Mouse (Mus musculus): ENCODE measurements around the gene Gm12166. TPM values are rescaled to one million over a fixed set of nuclear protein-coding genes. Genes with fewer than 3 reads are reported as not detected.
"Not testable (repeated sequence)": the region's sequence is repeated elsewhere in the genome, so short reads cannot be mapped to it uniquely, and the experiment has no call there.

Gm12166 gene
- polyA plus RNA-seq (2015; fragmentation: Nextera tagmentation; extraction: Ambion mirVana), result 2.8 and 6.7 TPM in 2 replicates

DNA sequence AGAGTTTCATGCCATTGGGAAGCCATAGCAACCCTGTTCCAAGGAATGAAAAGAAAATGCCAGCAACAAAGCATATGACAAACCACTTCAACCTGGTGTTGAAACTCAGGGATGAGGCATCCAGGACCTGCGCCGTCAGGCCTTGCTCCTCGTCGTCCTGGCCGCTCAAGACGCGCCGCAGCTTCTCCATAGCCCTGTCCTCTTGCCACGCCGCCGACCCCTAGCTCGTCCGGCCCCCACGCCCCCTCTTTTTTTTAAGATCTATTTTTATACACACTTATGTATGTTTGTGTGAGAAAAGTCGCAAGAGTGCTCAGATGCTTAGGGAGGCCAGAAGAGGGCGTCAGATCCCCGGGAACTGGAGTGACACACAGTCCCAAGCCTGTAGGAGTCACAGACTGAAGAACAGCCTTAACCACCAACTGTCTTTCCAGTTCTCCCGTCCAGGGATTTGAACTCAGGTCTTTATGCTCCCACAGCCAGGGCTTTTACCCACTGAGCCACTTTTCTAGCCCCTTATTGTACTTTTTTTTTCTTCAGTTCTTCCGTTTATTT is at the start of gene Gm12166:
Gm12166 (minus strand) TSS at position 217 of the 555 bp plus-strand sequence.
- H3K36me3 ChIP-seq; H3K4me2 ChIP-seq; H3K27ac ChIP-seq; H3K4me3 ChIP-seq (replicated peaks); H3K9ac ChIP-seq; ATAC-seq (replicated peaks; ENCODE audit: low FRiP score); H3K9me3 ChIP-seq (replicated peaks); H3K27me3 ChIP-seq: not testable (repeated sequence)
- H3K4me1 ChIP-seq, result peaks cover 26% of the 10 kb centered on the region
- WGBS, result 40% methylated on average over 19 of the region's 19 CpGs

DNA sequence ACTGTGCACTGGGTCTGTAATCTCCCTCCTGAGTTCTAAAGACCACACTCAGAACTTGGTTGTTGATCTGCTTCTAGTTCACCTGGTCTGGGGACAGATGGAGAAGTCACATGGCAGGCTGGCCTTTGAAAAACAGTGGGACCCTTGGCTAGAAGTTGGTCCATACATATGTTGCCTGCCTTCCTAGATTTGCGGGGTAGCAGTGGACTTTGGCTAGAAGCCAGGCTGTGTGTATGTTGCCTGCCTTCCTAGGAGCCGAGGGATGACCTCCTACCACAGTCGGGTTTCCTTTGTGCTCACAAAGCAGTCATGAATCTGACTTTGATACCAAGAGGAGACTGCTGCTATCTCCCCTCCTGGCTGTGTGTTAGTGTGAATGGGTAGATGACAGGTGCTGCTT is 44.9 kb upstream of the Gm12166 start:
- Histone ChIP-seq H3K4me1 (peaks cover 23% of the 10 kb centered on the region), H3K27ac (no peak overlapping the region), H3K27me3 (no peaks in the 10 kb centered on the region), H3K9ac (no peak overlapping the region), H3K9me3 (replicated peaks) (no peaks in the 10 kb centered on the region), H3K4me3 (replicated peaks) (no peak overlapping the region), H3K36me3 (peaks cover 51% of the 10 kb centered on the region), H3K4me2 (no peak overlapping the region)
- no peak for ATAC-seq (replicated peaks; ENCODE audit: low FRiP score)
- WGBS, result 64% methylated on average over 3 of the region's 3 CpGs

DNA sequence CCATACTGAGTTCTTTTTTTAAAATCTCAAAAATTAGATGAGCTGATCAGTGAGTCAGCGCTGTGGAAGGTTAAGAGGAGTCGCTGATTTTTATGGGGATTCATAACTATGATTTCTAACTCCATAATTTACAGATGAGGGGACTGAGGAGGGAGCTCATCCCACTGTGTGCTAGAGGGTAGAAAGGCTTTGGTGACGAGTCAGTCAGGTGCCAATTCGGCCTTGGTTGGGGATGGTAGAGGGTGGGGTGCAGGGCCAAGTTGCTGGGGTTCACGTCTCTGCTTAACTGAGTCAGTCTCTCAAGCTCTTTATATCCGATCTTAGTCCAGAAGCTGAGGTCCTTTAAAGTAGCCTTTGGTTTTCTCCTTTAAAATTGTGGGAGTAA is 44.1 kb upstream of the Gm12166 start:
- no peaks in the 10 kb centered on the region for H3K27me3 ChIP-seq
- peaks cover 45% of the 10 kb centered on the region for H3K36me3 ChIP-seq
- no peak overlapping the region for H3K4me3 ChIP-seq (replicated peaks)
- ATAC-seq (replicated peaks; ENCODE audit: low FRiP score), result no peak
- 82% methylated on average over 6 of the region's 6 CpGs for WGBS
- H3K9me3 ChIP-seq (replicated peaks), result no peaks in the 10 kb centered on the region
- H3K9ac ChIP-seq, result no peak overlapping the region
- H3K4me1 ChIP-seq, result peaks cover 28% of the 10 kb centered on the region
- H3K4me2 ChIP-seq, result no peak overlapping the region
- H3K27ac ChIP-seq, result 0 out of 2 replicates have a peak overlapping the region, but pooled peaks have one; percentile 51

DNA sequence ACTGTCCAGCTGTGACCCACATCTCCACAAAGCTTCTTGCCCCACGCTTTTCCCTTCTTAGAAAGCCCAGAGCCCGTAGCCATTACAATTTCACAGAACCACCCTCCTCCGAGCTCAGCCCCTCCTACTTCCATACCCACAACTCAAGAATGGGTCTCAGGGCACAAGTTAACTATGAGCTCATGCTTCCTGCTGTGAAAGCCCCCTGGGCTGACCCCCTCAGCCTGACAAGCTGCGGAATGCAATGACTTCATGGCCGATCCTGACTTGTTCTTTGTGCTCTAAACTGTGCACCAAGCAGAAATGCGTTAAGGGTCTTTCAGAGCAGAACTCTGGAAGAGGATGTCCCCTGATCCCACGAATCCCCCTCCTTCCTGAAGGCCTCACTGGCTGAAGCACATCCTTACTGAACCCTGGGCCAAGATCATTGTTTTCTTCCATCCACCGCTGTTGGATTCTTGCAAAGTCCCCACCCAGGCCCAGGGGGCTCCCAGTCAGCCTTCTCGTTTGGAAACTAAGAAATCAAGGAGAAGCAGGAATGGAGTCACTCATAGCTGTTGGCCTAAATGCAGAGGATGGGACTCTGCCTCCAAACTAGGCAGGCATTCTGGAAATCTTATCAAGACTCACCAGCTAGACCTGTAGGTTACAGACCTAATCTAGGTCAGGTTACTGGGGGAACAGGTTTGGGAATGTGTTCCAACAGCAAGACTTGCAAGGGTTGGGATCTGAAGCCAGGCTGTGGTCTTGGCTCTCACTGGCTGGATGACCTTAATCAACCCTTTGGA is 43.5 kb upstream of the Gm12166 start:
- no peak overlapping the region for H3K4me3 ChIP-seq (replicated peaks)
- no peaks in the 10 kb centered on the region for H3K9me3 ChIP-seq (replicated peaks)
- H3K4me1 ChIP-seq, result peaks cover 34% of the 10 kb centered on the region
- no peak overlapping the region for H3K4me2 ChIP-seq
- peaks cover 39% of the 10 kb centered on the region for H3K36me3 ChIP-seq
- 65% methylated on average over 9 of the region's 9 CpGs for WGBS
- peak overlapping the region; percentile 51 for H3K27ac ChIP-seq
- no peaks in the 10 kb centered on the region for H3K27me3 ChIP-seq
- no peak for ATAC-seq (replicated peaks; ENCODE audit: low FRiP score)
- no peak overlapping the region for H3K9ac ChIP-seq

DNA sequence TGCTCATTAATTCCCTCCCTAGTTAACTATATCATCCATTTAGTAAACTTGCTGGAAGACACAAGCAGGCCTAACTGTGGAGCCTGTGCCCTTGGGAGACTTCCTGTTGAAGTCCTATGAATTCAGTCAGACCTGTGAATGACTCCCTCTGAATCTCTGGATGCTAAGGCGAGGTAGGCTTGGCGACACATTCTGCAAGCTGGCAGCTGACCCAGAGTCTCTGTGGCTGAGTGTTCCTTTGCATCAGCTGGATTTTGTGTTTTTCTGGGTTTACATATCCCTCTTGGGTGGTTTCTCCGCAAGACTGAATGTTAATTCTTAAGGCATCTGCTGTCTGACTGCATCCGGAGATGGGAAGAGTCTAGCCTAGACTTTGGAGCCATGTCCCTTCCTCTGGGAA is 40.0 kb upstream of the Gm12166 start:
- Histone ChIP-seq H3K4me2 (no peak overlapping the region), H3K4me3 (replicated peaks) (no peak overlapping the region), H3K36me3 (peaks cover 23% of the 10 kb centered on the region), H3K9ac (no peak overlapping the region), H3K4me1 (peaks cover 59% of the 10 kb centered on the region), H3K9me3 (replicated peaks) (no peaks in the 10 kb centered on the region), H3K27ac (0 out of 2 replicates have a peak overlapping the region, but pooled peaks have one; percentile 49), H3K27me3 (no peaks in the 10 kb centered on the region)
- no peak for ATAC-seq (replicated peaks; ENCODE audit: low FRiP score)
- 87% methylated on average over 4 of the region's 4 CpGs for WGBS

DNA sequence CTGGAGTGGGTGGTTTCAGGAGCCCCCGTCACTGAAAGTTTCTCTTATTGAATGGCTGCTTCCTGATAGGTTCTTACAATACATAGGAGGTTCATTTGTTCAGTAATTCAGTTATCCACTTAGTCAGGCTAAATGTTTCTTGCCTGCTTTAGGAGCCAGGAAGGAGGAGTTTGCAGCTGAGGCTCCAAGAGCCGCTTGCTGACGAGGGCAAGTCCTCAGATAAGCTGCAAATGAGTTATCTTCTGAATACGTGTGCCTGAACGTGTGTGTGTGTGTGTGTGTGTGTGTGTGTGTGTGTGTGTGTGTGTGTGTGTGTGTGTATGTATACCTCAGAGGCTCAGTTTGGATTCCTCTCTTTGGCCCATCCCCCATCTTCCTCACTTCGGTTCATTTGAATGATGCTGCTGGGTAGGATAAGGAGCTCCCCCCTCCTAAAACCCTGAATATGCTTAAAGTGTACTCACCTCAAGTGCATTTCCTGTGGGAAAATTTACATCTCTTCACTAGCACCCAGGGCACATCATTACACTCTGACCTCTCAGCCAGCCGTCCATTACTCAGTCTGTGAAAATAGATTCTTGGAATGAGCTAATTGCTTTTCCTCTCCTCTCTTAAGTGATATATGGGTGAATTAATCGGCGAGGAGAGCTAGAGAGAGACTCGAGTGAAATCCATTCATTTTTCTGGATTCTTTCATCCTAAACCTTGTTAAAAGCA is 39.0 kb upstream of the Gm12166 start:
- Histone ChIP-seq H3K27me3 (no peaks in the 10 kb centered on the region), H3K4me1 (peaks cover 50% of the 10 kb centered on the region), H3K9ac (no peak overlapping the region), H3K36me3 (peaks cover 23% of the 10 kb centered on the region), H3K4me2 (no peak overlapping the region), H3K9me3 (replicated peaks) (no peaks in the 10 kb centered on the region), H3K4me3 (replicated peaks) (no peak overlapping the region), H3K27ac (peak overlapping the region; percentile 49; the same call in 1 of the 2 replicates)
- WGBS, result 26% methylated on average over 10 of the region's 10 CpGs
- ATAC-seq (replicated peaks; ENCODE audit: low FRiP score), result peak; percentile 24; the same call in 1 of the 2 replicates

DNA sequence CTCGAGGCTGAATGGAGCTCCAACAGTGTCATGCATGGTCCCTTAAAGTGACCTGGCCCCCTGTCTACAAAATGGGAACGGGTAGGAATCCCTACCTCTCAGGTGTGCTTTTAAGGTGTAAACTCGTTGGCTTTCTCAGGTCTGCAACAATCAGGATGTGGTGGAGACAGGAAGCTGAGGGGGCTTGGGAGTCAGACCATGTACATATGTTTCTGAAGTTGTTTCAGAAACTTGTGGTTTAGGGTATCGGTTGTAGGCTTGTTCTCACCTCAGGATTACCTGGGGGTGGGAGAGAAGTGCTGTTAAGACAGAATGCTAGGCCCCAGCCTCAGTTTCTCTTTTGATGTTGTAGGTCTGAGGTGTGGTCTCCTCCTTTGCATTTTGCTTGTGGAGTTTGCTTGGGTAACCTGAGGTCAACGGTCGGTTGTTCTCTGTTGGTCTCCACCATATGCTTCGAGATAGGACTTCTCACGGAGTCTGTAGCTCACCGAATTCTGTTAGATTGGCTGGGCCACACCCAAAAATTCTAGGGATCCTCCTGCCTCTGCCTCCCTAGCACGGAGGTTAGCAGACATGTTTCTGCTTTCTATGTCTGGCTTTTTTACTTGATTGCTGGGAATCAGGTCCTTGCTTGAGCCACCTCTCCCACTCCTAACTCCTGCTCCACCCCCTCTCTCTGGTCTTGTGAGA is 38.1 kb upstream of the Gm12166 start:
- H3K27ac ChIP-seq, result peak overlapping the region; percentile 75
- H3K4me1 ChIP-seq, result peaks cover 47% of the 10 kb centered on the region
- peaks cover 19% of the 10 kb centered on the region for H3K36me3 ChIP-seq
- no peaks in the 10 kb centered on the region for H3K27me3 ChIP-seq
- no peak overlapping the region for H3K4me2 ChIP-seq
- no peak overlapping the region for H3K9ac ChIP-seq
- no peak for ATAC-seq (replicated peaks; ENCODE audit: low FRiP score)
- H3K9me3 ChIP-seq (replicated peaks), result no peaks in the 10 kb centered on the region
- WGBS, result 87% methylated on average over 10 of the region's 10 CpGs
- no peak overlapping the region for H3K4me3 ChIP-seq (replicated peaks)

DNA sequence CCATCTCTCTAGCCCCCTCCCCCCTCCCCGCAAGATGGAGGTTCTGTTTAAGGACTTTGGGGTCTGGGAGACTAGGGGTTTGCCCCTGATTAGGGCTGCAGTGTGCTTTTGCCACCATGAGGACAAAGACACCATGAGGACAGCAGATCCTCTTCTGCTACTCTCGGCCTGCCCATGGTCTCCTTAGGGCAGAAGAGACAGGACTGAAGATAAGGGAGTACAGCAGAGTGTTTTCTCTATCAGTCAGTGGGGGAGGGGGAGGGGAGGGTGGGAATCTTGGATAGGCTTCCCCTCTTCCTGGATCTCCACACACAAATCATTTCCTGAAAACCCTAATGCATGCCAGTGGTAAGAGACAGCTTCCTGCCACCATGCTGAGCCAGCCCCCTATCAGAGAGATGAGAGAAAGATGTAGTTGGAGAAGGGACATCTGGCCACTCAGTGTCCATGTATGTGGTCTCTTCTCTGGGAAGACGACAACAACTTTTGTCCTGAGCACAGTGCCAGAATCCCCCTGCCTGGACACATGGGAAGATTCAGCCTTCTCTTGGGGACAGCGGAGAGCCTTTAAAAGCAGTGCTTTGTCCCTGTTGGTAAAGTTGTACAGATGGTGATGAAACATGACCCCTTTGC is 37.1 kb upstream of the Gm12166 start:
- peak overlapping the region; percentile 75 for H3K27ac ChIP-seq
- H3K4me1 ChIP-seq, result peaks cover 50% of the 10 kb centered on the region
- H3K4me2 ChIP-seq, result no peak overlapping the region
- H3K4me3 ChIP-seq (replicated peaks), result no peak overlapping the region
- H3K9me3 ChIP-seq (replicated peaks), result no peaks in the 10 kb centered on the region
- WGBS, result 53% methylated on average over 4 of the region's 4 CpGs
- no peak overlapping the region for H3K9ac ChIP-seq
- peaks cover 9% of the 10 kb centered on the region for H3K36me3 ChIP-seq
- no peaks in the 10 kb centered on the region for H3K27me3 ChIP-seq
- peak; percentile 76 for ATAC-seq (replicated peaks; ENCODE audit: low FRiP score)

DNA sequence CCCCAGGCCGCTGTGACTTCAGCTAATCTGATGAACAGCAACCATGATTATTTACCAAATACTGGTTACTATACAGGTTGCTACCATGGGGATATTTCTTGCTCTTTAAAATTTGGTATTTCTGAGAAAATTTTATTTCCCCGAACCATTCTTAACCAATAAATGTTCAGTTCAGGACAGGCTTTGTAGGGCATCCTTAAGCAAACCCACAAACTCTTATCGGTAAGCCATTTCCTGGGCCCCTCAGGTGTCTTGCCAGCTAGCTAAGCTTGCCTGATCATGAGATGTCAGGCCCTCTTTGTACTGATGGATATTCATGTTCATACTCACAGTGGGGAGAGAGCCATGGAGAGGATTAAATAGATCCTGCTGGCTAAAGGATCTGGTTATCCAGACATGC is 34.3 kb upstream of the Gm12166 start:
- ATAC-seq (replicated peaks; ENCODE audit: low FRiP score), result no peak
- Histone ChIP-seq H3K36me3 (no peaks in the 10 kb centered on the region), H3K4me2 (no peak overlapping the region), H3K27me3 (no peaks in the 10 kb centered on the region), H3K4me1 (peaks cover 50% of the 10 kb centered on the region), H3K9me3 (replicated peaks) (no peaks in the 10 kb centered on the region), H3K9ac (no peak overlapping the region), H3K27ac (no peak overlapping the region), H3K4me3 (replicated peaks) (no peak overlapping the region)
- WGBS, result 90% methylated on average over 3 of the region's 3 CpGs

DNA sequence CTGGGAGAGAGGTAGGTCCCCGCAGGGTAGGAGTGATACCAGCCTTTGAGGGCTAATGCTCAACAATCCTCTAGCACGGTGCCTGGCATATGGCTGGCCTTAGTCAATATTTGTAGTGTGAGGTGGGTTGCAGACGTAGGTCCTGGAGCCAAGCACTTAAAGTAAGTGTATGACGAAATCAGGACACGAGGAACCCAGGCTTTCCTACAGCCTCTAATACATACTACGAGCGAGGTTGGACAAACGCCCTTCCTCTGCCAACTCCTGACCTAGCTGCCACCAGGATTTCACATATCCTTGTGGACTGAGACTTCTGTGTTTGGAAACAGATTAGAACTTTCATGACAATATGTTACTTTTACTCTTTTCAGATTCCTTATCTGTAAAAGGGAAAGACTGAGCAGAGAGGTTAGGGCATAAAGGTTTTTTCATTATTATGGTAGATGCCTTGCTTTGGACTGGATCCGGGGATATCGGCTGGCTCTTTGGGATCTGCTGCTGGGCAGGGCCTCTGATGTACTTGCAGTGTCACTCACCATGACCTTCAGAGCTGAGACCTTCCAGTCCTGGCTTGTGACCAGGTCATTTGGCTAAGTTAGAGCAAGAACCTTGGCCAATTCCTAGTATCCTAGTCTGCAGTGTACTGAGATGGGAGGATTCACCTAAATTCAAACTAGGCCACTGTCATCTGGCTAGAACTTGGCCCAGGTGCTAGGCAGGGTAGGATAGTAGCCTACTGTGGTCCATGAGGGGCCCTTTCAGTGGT is 33.5 kb upstream of the Gm12166 start:
- no peaks in the 10 kb centered on the region for H3K27me3 ChIP-seq
- 0 out of 2 replicates have a peak overlapping the region, but pooled peaks have one; percentile 3 for H3K27ac ChIP-seq
- H3K9ac ChIP-seq, result no peak overlapping the region
- H3K9me3 ChIP-seq (replicated peaks), result no peaks in the 10 kb centered on the region
- 89% methylated on average over 10 of the region's 10 CpGs for WGBS
- no peaks in the 10 kb centered on the region for H3K36me3 ChIP-seq
- no peak overlapping the region for H3K4me2 ChIP-seq
- ATAC-seq (replicated peaks; ENCODE audit: low FRiP score), result no peak
- H3K4me3 ChIP-seq (replicated peaks), result no peak overlapping the region
- H3K4me1 ChIP-seq, result peaks cover 41% of the 10 kb centered on the region

DNA sequence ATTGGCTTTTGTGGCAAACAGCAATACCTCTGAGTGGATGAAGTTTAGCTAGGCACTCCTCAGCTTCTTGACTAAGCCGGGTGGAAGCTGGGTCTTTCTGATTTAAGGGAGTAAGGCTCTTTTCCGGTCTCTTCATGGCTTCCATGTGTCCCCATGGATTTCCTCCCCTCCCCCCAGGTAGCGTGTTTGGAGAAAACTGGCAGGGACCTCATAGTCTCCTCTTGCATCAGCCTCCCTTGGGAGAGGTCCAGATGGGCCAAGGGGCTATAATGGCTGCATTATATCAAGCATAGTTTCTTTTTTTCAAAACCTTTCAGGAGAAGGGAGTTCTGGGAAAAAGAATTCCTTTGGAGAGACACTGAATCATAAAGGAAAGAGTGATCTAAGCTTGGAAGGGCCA is 32.4 kb upstream of the Gm12166 start:
- H3K4me3 ChIP-seq (replicated peaks), result no peak overlapping the region
- ATAC-seq (replicated peaks; ENCODE audit: low FRiP score), result no peak
- no peaks in the 10 kb centered on the region for H3K9me3 ChIP-seq (replicated peaks)
- no peak overlapping the region for H3K4me2 ChIP-seq
- H3K4me1 ChIP-seq, result peaks cover 31% of the 10 kb centered on the region
- 63% methylated on average over 3 of the region's 3 CpGs for WGBS
- H3K9ac ChIP-seq, result no peak overlapping the region
- H3K27me3 ChIP-seq, result no peaks in the 10 kb centered on the region
- H3K36me3 ChIP-seq, result peaks cover 3% of the 10 kb centered on the region; the same call in 1 of the 2 replicates
- H3K27ac ChIP-seq, result peak overlapping the region; percentile 33

Data from kidney, embryonic 15.5 days (tissue).